In the genomic region with DNA sequence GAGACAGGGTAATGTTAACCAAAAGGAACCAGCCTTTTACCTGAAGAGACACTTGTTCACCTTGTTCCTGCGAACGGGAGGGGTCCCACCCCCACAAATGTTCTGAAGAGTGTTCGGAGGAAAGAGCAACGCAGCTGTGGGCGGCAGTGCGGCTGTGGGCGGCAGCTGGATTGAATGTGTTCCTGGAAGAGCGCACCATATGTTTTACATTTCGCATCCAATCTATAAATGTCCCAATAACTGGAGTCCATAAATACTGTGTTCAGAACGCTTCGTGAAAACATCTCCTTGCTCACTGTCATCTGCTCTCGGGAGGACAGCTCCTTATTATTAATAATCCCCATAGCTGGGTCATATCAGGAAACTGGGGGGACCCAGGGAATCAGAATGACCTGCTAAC, we compare ENCODE assay signal across 13 mouse cellular contexts.
DNase-seq lines count a peak whose midpoint lies in the region; ATAC-seq lines count a peak whose summit lies in the region.
"Had no signal": no experiment of that assay in that cellular context is flagged by ENCODE, and none has a peak within 500 bp of the region (broad histone marks: within the 10 kb centered on the region; RNA-seq: fewer than 3 reads in every experiment).

No protein-coding gene starts in this region.

- no peak for ATAC-seq in embryonic facial prominence, embryonic 15.5 days (ENCODE audit: insufficient number of reproducible peaks, low FRiP score, low TSS enrichment, low read depth)
- ATAC-seq in midbrain, embryonic 13.5 days, result no peak

- H3K4me2 ChIP-seq in embryonic facial prominence, embryonic 15.5 days (replicated peaks), result no peak overlapping the region; the same call in 1 of the 2 replicates
- H3K4me2 ChIP-seq in midbrain, embryonic 13.5 days (replicated peaks), result no peak overlapping the region
- H3K4me2 ChIP-seq: liver, embryonic 13.5 days; midbrain, embryonic 12.5 days had no signal

- no peaks in the 10 kb centered on the region for H3K27me3 ChIP-seq in embryonic facial prominence, embryonic 15.5 days
- no peaks in the 10 kb centered on the region for H3K27me3 ChIP-seq in midbrain, embryonic 13.5 days
- H3K27me3 ChIP-seq: liver, embryonic 13.5 days; midbrain, embryonic 12.5 days; Patski had no signal

- intact Hi-C loops in heart, postnatal 36 days (cut with DNase I), result no loop called here

- H3K9me3 ChIP-seq in embryonic facial prominence, embryonic 15.5 days (replicated peaks), result no peaks in the 10 kb centered on the region
- 0 out of 2 replicates have a peak, but pooled peaks cover 2% of the 10 kb centered on the region for H3K9me3 ChIP-seq in midbrain, embryonic 13.5 days
- H3K9me3 ChIP-seq: liver, embryonic 13.5 days; midbrain, embryonic 12.5 days had no signal

- H3K4me1 ChIP-seq in embryonic facial prominence, embryonic 15.5 days, result peaks cover 15% of the 10 kb centered on the region
- no peaks in the 10 kb centered on the region for H3K4me1 ChIP-seq in midbrain, embryonic 13.5 days (replicated peaks)
- H3K4me1 ChIP-seq: liver, embryonic 13.5 days; midbrain, embryonic 12.5 days had no signal

- peak overlapping the region; percentile 23 for H3K27ac ChIP-seq in embryonic facial prominence, embryonic 15.5 days (replicated peaks)
- H3K27ac ChIP-seq in midbrain, embryonic 13.5 days, result no peak overlapping the region
- H3K27ac ChIP-seq: liver, embryonic 13.5 days; midbrain, embryonic 12.5 days had no signal

- WGBS in embryonic facial prominence, embryonic 15.5 days, result 40% methylated on average over 12 of the region's 12 CpGs
- WGBS in midbrain, embryonic 13.5 days, result 94% methylated on average over 12 of the region's 12 CpGs

- peak; percentile 72 for DNase-seq in heart, adult 11 months
- DNase-seq in heart, postnatal 36 days, result no peak
- DNase-seq in layer of hippocampus, postnatal 25 days (ENCODE audit: extremely low spot score in 1 of 2, low spot score in 1 of 2), result peak; percentile 39 to 50
- DNase-seq in right cerebral cortex, adult 18-20 months, result peak; percentile 91
- DNase-seq in spleen, postnatal 36 days (ENCODE audit: low spot score in 2 of 2), result no peak
- DNase-seq in lung, postnatal 14 days, result no peak
- DNase-seq: B cell, adult 2 months; gastrocnemius, postnatal 25 days; liver, embryonic 13.5 days had no signal

- H3K4me3 ChIP-seq in embryonic facial prominence, embryonic 15.5 days (replicated peaks), result no peak overlapping the region
- no peak overlapping the region for H3K4me3 ChIP-seq in midbrain, embryonic 13.5 days (replicated peaks)
- H3K4me3 ChIP-seq: liver, embryonic 13.5 days; midbrain, embryonic 12.5 days had no signal

- no peaks in the 10 kb centered on the region for H3K36me3 ChIP-seq in embryonic facial prominence, embryonic 15.5 days
- H3K36me3 ChIP-seq in midbrain, embryonic 13.5 days, result no peaks in the 10 kb centered on the region
- H3K36me3 ChIP-seq: liver, embryonic 13.5 days; midbrain, embryonic 12.5 days had no signal

- H3K9ac ChIP-seq in embryonic facial prominence, embryonic 15.5 days, result no peak overlapping the region
- H3K9ac ChIP-seq in midbrain, embryonic 13.5 days (replicated peaks), result no peak overlapping the region
- H3K9ac ChIP-seq: liver, embryonic 13.5 days; midbrain, embryonic 12.5 days had no signal

Comparison
In these comparisons a context has a peak if more than half of its experiments do, and no peak if none do; other contexts are left out.
1. DNase-seq: peak in heart, adult 11 months (single experiment), layer of hippocampus, postnatal 25 days (2 of 2) and right cerebral cortex, adult 18-20 months (single experiment); none in heart, postnatal 36 days (0 of 2), spleen, postnatal 36 days (0 of 2) and lung, postnatal 14 days (single experiment).